Mouse (Mus musculus): ENCODE measurements around the gene Cyp4a12a. TPM values are rescaled to one million over a fixed set of nuclear protein-coding genes. Genes with fewer than 3 reads are reported as not detected.
A peak's percentile ranks its signal among the peaks of the same experiment; 100 is the strongest.
"Not testable (repeated sequence)": the region's sequence is repeated elsewhere in the genome, so short reads cannot be mapped to it uniquely, and the experiment has no call there.

Gene Cyp4a12a
- polyA plus RNA-seq (2012; rRNA removed): 6.4 and 7.6 TPM in 2 replicates

GRCm38 (mm10) chr4:115298746-115299145 lies at the start of gene Cyp4a12a:
Gene Cyp4a12a, plus strand, starts transcription at chr4:115299046.
- DNase-seq: peak; percentile 24
- H3K27me3 ChIP-seq (replicated peaks; ENCODE audit: control insufficient read depth, insufficient read depth, low read length); H3K27ac ChIP-seq (ENCODE audit: insufficient read depth, low read depth, low read length); H3K4me3 ChIP-seq (ENCODE audit: insufficient read depth, low read depth, low read length); H3K4me1 ChIP-seq (ENCODE audit: control insufficient read depth, insufficient read depth, low read length); H3K36me3 ChIP-seq (ENCODE audit: control insufficient read depth, insufficient read depth, low read length): not testable (repeated sequence)

GRCm38 (mm10) chr4:115264687-115265569 lies 33.9 kb upstream of the Cyp4a12a start:
- H3K4me1 ChIP-seq (ENCODE audit: control insufficient read depth, insufficient read depth, low read length); H3K36me3 ChIP-seq (ENCODE audit: control insufficient read depth, insufficient read depth, low read length); H3K27me3 ChIP-seq (replicated peaks; ENCODE audit: control insufficient read depth, insufficient read depth, low read length); H3K4me3 ChIP-seq (ENCODE audit: insufficient read depth, low read depth, low read length); H3K27ac ChIP-seq (ENCODE audit: insufficient read depth, low read depth, low read length): not testable (repeated sequence)
- peak; percentile 49 for DNase-seq
- WGBS: 79% methylated on average over 3 of the region's 4 CpGs

DNA sequence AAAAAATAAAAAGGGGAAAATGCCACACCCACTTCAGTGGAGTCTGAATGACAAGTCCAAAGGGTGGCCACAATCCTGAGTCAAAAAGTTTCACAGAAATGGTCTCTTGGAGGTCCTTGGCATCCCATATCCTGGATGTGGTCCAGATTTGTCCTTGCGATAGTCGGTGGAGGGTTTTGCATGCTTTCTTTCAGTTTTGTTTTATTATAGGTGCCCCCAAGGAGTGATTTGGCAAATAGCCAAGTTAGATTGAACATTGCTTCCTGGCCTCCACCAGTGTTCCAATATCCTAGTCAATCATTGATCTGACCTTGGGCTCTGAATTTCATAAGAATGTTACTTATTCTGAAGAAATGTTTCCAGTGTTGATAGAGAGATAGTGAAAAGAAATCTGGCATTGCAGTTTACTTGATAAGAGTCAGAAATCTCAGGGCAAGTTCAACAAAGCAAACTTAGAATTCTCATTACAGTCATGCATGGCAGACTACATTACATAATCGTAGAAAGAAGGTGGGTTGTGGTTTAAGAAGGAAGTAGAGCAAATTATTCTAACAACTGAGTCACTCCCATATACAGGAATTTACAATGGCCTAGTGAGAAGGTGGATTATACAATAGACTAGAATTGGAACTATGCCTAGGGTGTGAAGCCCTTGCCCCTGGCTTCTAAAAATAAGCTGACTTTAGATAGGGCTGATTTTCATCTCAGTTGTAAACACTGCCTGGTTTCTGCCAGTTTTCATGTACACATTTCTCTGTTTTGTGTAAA lies 20.4 kb upstream of the Cyp4a12a start:
- DNase-seq: peak; percentile 61
- 22% methylated on average over 2 of the region's 3 CpGs for WGBS
- H3K4me1 ChIP-seq (ENCODE audit: control insufficient read depth, insufficient read depth, low read length); H3K27me3 ChIP-seq (replicated peaks; ENCODE audit: control insufficient read depth, insufficient read depth, low read length); H3K4me3 ChIP-seq (ENCODE audit: insufficient read depth, low read depth, low read length); H3K36me3 ChIP-seq (ENCODE audit: control insufficient read depth, insufficient read depth, low read length); H3K27ac ChIP-seq (ENCODE audit: insufficient read depth, low read depth, low read length): not testable (repeated sequence)

- H3K27ac ChIP-seq (ENCODE audit: insufficient read depth, low read depth, low read length): no peak overlapping the region
- H3K36me3 ChIP-seq (ENCODE audit: control insufficient read depth, insufficient read depth, low read length): no peaks in the 10 kb centered on the region
- H3K4me3 ChIP-seq (ENCODE audit: insufficient read depth, low read depth, low read length): no peak overlapping the region
Observed at GRCm38 (mm10) chr4:115280342-115280741, 18.5 kb upstream of the Cyp4a12a start.

DNA sequence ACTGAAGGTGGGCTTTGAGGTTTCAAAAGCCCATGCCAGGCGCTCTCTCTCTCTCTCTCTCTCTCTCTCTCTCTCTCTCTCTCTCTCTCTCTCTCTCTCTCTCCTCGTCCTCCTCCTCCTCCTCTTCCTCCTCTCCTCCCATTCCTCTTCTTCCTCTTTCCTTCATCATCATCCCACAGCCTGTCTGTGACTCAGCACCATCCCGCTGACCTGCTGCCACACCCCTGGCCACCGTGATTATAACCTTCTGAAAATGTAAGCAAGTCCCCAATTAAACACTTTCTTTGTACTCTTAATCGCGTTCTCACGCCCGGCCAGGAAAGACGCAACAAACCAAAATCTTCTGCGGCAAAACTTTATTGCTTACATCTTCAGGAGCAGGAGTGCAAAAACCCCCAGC lies 18.1 kb upstream of the Cyp4a12a start:
- H3K27me3 ChIP-seq (replicated peaks; ENCODE audit: control insufficient read depth, insufficient read depth, low read length); H3K4me1 ChIP-seq (ENCODE audit: control insufficient read depth, insufficient read depth, low read length); DNase-seq; H3K36me3 ChIP-seq (ENCODE audit: control insufficient read depth, insufficient read depth, low read length): not testable (repeated sequence)
- 15% methylated on average over 10 of the region's 10 CpGs for WGBS
- Histone ChIP-seq H3K4me3 (ENCODE audit: insufficient read depth, low read depth, low read length) (peak overlapping the region; percentile 30; the same call in 1 of the 2 replicates), H3K27ac (ENCODE audit: insufficient read depth, low read depth, low read length) (peak overlapping the region; percentile 69; the same call in 1 of the 2 replicates)

More at GRCm38 (mm10) chr4:115280342-115280741, 18.5 kb upstream of the Cyp4a12a start:
- no peak for TF ChIP-seq CTCF (conservative IDR thresholded peaks at IDR 0.05; ENCODE audit: insufficient read depth, insufficient read length, low read depth, low read length)
- no peak for TF ChIP-seq POLR2A (IDR thresholded peaks at IDR 0.05; ENCODE audit: low read depth, low read length)
- H3K4me1 ChIP-seq (ENCODE audit: control insufficient read depth, insufficient read depth, low read length): peaks cover 3% of the 10 kb centered on the region; the same call in 1 of the 2 replicates
- H3K27me3 ChIP-seq (replicated peaks; ENCODE audit: control insufficient read depth, insufficient read depth, low read length): no peaks in the 10 kb centered on the region
- no peak for DNase-seq

GRCm38 (mm10) chr4:115281231-115281767 lies 17.5 kb upstream of the Cyp4a12a start:
- H3K27me3 ChIP-seq (replicated peaks; ENCODE audit: control insufficient read depth, insufficient read depth, low read length); H3K4me1 ChIP-seq (ENCODE audit: control insufficient read depth, insufficient read depth, low read length); H3K36me3 ChIP-seq (ENCODE audit: control insufficient read depth, insufficient read depth, low read length); H3K27ac ChIP-seq (ENCODE audit: insufficient read depth, low read depth, low read length): not testable (repeated sequence)
- peak; percentile 15 for DNase-seq
- H3K4me3 ChIP-seq (ENCODE audit: insufficient read depth, low read depth, low read length): 0 out of 2 replicates have a peak overlapping the region, but pooled peaks have one; percentile 30
- 14% methylated on average over 23 of the region's 23 CpGs for WGBS
- TF ChIP-seq CTCF (conservative IDR thresholded peaks at IDR 0.05; ENCODE audit: insufficient read depth, insufficient read length, low read depth, low read length): peak; percentile 28; the same call in 1 of the 2 replicates

DNA sequence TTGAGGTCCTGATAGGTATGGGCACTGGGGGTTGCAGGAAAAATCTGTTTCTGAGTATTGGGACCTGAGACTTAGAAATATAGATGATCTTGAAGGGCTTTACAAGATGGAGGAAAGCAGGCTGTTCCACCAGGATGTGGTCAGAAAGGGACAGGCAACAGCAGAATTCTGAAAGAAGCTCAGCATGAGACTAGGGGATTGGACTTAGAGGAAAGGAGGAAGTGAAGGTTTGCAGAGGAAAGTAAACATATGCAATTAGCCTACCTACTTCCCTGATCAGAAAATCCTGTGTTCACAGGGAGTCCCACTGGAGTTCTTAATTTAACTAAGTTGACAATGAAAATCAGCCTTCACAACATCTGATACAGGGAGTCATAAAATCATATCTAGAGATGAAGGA lies 26.9 kb downstream of the Cyp4a12a start:
- DNase-seq: not testable (repeated sequence)

DNA sequence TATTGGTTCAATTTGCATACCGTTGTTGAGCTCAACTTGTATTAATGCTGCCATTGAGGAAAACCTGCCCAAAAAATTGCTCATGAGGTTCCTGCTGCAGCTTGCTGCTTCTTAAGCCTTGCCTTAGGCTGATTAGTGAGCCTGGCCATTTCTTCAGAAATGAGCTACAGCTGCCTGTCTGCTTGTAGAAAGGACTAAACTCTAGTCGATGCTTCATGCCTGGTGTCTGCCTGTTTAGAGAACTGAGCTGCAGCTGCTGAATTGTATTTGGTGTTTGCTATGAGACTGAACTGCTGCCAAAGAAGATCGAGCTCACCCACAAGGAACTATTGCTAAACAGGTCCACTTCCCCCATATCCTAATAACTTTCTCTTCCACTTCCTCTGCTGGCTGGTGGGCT lies 66.8 kb downstream of the Cyp4a12a start:
- 77% methylated on average over 3 of the region's 3 CpGs for WGBS

More for the DNA sequence above, 26.9 kb downstream of the Cyp4a12a start:
- not testable (repeated sequence) for H3K4me1 ChIP-seq (ENCODE audit: control insufficient read depth, insufficient read depth, low read length); H3K27me3 ChIP-seq (replicated peaks; ENCODE audit: control insufficient read depth, insufficient read depth, low read length); H3K36me3 ChIP-seq (ENCODE audit: control insufficient read depth, insufficient read depth, low read length); H3K4me3 ChIP-seq (ENCODE audit: insufficient read depth, low read depth, low read length); H3K27ac ChIP-seq (ENCODE audit: insufficient read depth, low read depth, low read length)

More for the DNA sequence above, 66.8 kb downstream of the Cyp4a12a start:
- H3K4me3 ChIP-seq (ENCODE audit: insufficient read depth, low read depth, low read length); DNase-seq; H3K4me1 ChIP-seq (ENCODE audit: control insufficient read depth, insufficient read depth, low read length); H3K27ac ChIP-seq (ENCODE audit: insufficient read depth, low read depth, low read length); H3K36me3 ChIP-seq (ENCODE audit: control insufficient read depth, insufficient read depth, low read length); H3K27me3 ChIP-seq (replicated peaks; ENCODE audit: control insufficient read depth, insufficient read depth, low read length): not testable (repeated sequence)
